14 mouse cellular contexts compared by ENCODE assay signal in the genomic region with DNA sequence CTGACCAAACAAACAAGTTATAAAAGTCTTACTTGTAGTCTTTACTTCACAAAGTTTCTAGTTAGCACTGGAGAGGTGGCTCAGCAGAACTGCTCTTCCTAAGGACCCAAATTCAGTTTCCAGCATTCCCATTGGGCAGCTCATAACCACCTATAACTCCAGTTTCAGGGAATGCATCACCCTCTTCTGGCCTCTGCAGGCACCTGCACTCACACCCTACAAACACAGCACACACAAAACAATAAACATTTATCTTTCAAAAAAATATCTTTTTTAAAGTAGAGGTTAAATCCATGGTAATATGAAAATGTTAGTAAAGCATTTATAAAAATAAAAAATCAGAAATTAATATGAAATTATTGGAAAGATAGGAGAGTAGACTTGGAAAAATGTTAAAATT. TPM values are rescaled to one million over a fixed set of nuclear protein-coding genes. Genes with fewer than 3 reads are reported as not detected.
"Had no signal": no experiment of that assay in that cellular context is flagged by ENCODE, and none has a peak within 500 bp of the region (broad histone marks: within the 10 kb centered on the region; RNA-seq: fewer than 3 reads in every experiment).

No protein-coding gene starts in this region.

- ATAC-seq: midbrain, embryonic 13.5 days had no signal

- H3K27ac ChIP-seq: left cerebral cortex, adult 2 months; limb, embryonic 10.5 days; liver, embryonic 13.5 days; midbrain, embryonic 13.5 days; stomach, embryonic 15.5 days had no signal

- H3K4me2 ChIP-seq: liver, embryonic 13.5 days; lung, embryonic 14.5 days; midbrain, embryonic 13.5 days; stomach, embryonic 15.5 days had no signal

- H3K9ac ChIP-seq: liver, embryonic 13.5 days; lung, embryonic 14.5 days; midbrain, embryonic 13.5 days; stomach, embryonic 15.5 days had no signal

- H3K9me3 ChIP-seq: limb, embryonic 10.5 days; liver, embryonic 13.5 days; midbrain, embryonic 13.5 days; stomach, embryonic 15.5 days had no signal

- H3K4me1 ChIP-seq: limb, embryonic 10.5 days; liver, embryonic 13.5 days; midbrain, embryonic 13.5 days; stomach, embryonic 15.5 days had no signal

- DNase-seq: kidney, adult 18-20 months; kidney, postnatal 4 days; liver, embryonic 13.5 days; lung, embryonic 14.5 days; lung, postnatal 36 days; right cerebral cortex, postnatal 14 days; thymus, postnatal 36 days had no signal

- H3K27me3 ChIP-seq: liver, embryonic 13.5 days; midbrain, embryonic 13.5 days; stomach, embryonic 15.5 days had no signal

- H3K4me3 ChIP-seq: left cerebral cortex, adult 2 months; limb, embryonic 10.5 days; liver, embryonic 13.5 days; midbrain, embryonic 13.5 days; stomach, embryonic 15.5 days had no signal

RNA-seq across cellular contexts. Expression of gene Kcnmb3, which starts 50.3 kb away (rescaled TPM):
- total RNA-seq: left cerebral cortex, adult 2 months; megakaryocyte progenitor cell, adult 5-6 weeks; midbrain, postnatal 0 days had no signal
- polyA plus RNA-seq: limb, embryonic 14.5 days; liver, embryonic 13.5 days had no signal
